1 mouse cellular context compared by ENCODE assay signal in the genomic region with DNA sequence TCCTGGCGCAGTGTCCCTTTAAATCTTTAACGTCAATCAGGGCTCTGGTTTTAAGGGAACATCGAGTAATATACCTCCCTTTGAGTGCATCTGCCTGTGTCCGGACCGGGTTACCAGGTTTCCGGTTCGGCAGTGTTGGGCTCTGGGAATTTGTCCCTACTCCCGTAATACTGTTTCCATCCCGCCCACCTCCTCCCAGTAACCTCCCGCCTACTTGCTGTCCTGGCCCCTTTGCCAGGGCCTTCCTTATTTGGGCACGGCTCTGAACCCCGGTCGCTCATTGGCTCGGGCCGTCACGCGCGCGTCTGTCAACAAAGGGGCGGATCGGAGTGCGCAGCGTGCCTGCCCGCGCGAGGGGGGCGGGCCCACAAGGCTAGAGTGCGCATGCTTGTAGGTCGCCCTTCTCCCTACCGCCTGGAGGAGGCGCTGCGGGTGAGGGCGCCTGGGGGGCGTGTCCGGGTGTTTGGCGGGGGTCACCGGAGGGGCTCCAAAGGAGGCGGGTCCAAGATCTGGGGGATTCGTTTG.
TF ChIP-seq lines count a peak whose summit lies in the region.

No protein-coding gene starts in this region.

TF ChIP-seq in MEL, 35 proteins besides CTCF, POLR2A, EP300 and RAD21:
- 0 out of 2 replicates have a peak, but pooled peaks have one; percentile 39 for TF ChIP-seq ELF1 (IDR thresholded peaks at IDR 0.05; ENCODE audit: low read depth, low read length)
- no peak for TF ChIP-seq CHD1 (IDR thresholded peaks at IDR 0.05; ENCODE audit: low read depth, low read length)
- TF ChIP-seq CHD2 (IDR thresholded peaks at IDR 0.05; ENCODE audit: low read length) = no peak
- TF ChIP-seq KAT2A (conservative IDR thresholded peaks at IDR 0.05; ENCODE audit: low read depth, low read length) = no peak
- 0 out of 2 replicates have a peak, but pooled peaks have one; percentile 42 for TF ChIP-seq POLR2AphosphoS2 (IDR thresholded peaks at IDR 0.05; ENCODE audit: low read length)
- TF ChIP-seq MAZ (IDR thresholded peaks at IDR 0.05; ENCODE audit: low read depth, low read length) = peak; percentile 67; the same call in 1 of the 2 replicates
- no peak for TF ChIP-seq MEF2A (IDR thresholded peaks at IDR 0.05; ENCODE audit: extremely low read depth, insufficient replicate concordance, low read depth, low read length, poor library complexity, severe bottlenecking)
- TF ChIP-seq USF1 (IDR thresholded peaks at IDR 0.05; ENCODE audit: low read depth, low read length) = peak; percentile 95
- TF ChIP-seq NRF1 (IDR thresholded peaks at IDR 0.05; ENCODE audit: insufficient read depth, low read depth, low read length, poor library complexity, severe bottlenecking) = peak; percentile 80
- TF ChIP-seq RCOR1 (IDR thresholded peaks at IDR 0.05; ENCODE audit: low read depth, low read length) = no peak
- peak; percentile 82 for TF ChIP-seq BHLHE40 (IDR thresholded peaks at IDR 0.05; ENCODE audit: borderline replicate concordance, low read depth, low read length)
- no peak for TF ChIP-seq POLR2AphosphoS5 (IDR thresholded peaks at IDR 0.05; ENCODE audit: borderline replicate concordance, low read depth, low read length)
- no peak for TF ChIP-seq ZC3H11A (IDR thresholded peaks at IDR 0.05; ENCODE audit: low read depth, low read length)
- TF ChIP-seq SIN3A (IDR thresholded peaks at IDR 0.05; ENCODE audit: low read length) = peak; percentile 99
- no peak for TF ChIP-seq SMC3 (IDR thresholded peaks at IDR 0.05; ENCODE audit: low read depth, low read length)
- no peak for TF ChIP-seq MYC (IDR thresholded peaks at IDR 0.05; ENCODE audit: low read depth, low read length)
- TF ChIP-seq HCFC1 (IDR thresholded peaks at IDR 0.05; ENCODE audit: low read depth, low read length) = peak; percentile 77
- peak; percentile 18; the same call in 1 of the 2 replicates for TF ChIP-seq ETS1 (IDR thresholded peaks at IDR 0.05; ENCODE audit: low read depth, low read length)
- TF ChIP-seq USF2 (IDR thresholded peaks at IDR 0.05; ENCODE audit: borderline replicate concordance in 1 of 2, insufficient read depth in 1 of 2, low read depth in 1 of 2, low read length in 2 of 2) = peak in 1 of 2 experiments; percentile 68; a peak in 3 of 4 replicates
- TF ChIP-seq MXI1 (IDR thresholded peaks at IDR 0.05; ENCODE audit: low read depth, low read length) = peak; percentile 97
- peak; percentile 98 for TF ChIP-seq MAX (IDR thresholded peaks at IDR 0.05; ENCODE audit: low read length)
- TF ChIP-seq TCF12 (IDR thresholded peaks at IDR 0.05; ENCODE audit: low read depth, low read length) = no peak
TF ChIP-seq in MEL: peak in this region for 12.
